Mouse (Mus musculus): ENCODE measurements around the gene Zmat5.

Zmat5 gene

GRCm38 (mm10) chr11:4704072-4704964, at the start of gene Zmat5, which contains the start of gene Uqcr10:
Gene Zmat5, plus strand, starts transcription at chr11:4704678.
Gene Uqcr10, minus strand, starts transcription at chr11:4704342.
- in situ Hi-C loops (cut with MboI, MseI) = no loop called here

- in situ Hi-C loops (cut with MboI, MseI) = loop anchor here (10.0 kb wide), 1 partner anchor 895 kb away; no protein-coding TSS in a partner anchor
These were observed 44.7 kb upstream of the Zmat5 start for GRCm38 (mm10) chr11:4659818-4660217.

GRCm38 (mm10) chr11:4660309-4661025, 44.0 kb upstream of the Zmat5 start:
- in situ Hi-C loops (cut with MboI, MseI) = no loop called here

- in situ Hi-C loops (cut with MboI, MseI) = no loop called here
These were observed 43.2 kb upstream of the Zmat5 start for GRCm38 (mm10) chr11:4661324-4661723.

- in situ Hi-C loops (cut with MboI, MseI) = no loop called here
These were observed 42.5 kb upstream of the Zmat5 start for GRCm38 (mm10) chr11:4661871-4662495.

- in situ Hi-C loops (cut with MboI, MseI) = no loop called here
These were observed 42.0 kb upstream of the Zmat5 start for GRCm38 (mm10) chr11:4662496-4662878.

GRCm38 (mm10) chr11:4671736-4672135, 32.7 kb upstream of the Zmat5 start:
- in situ Hi-C loops (cut with MboI, MseI) = no loop called here

- in situ Hi-C loops (cut with MboI, MseI) = no loop called here
These were observed 29.9 kb upstream of the Zmat5 start for GRCm38 (mm10) chr11:4674593-4674992.

GRCm38 (mm10) chr11:4675126-4675562, 29.3 kb upstream of the Zmat5 start:
- in situ Hi-C loops (cut with MboI, MseI) = no loop called here

GRCm38 (mm10) chr11:4675693-4676092, 28.8 kb upstream of the Zmat5 start:
- in situ Hi-C loops (cut with MboI, MseI) = no loop called here

- in situ Hi-C loops (cut with MboI, MseI) = no loop called here
These were observed 27.1 kb upstream of the Zmat5 start for GRCm38 (mm10) chr11:4677250-4677872.

- in situ Hi-C loops (cut with MboI, MseI) = no loop called here
These were observed 25.6 kb upstream of the Zmat5 start for GRCm38 (mm10) chr11:4678700-4679440.

- in situ Hi-C loops (cut with MboI, MseI) = no loop called here
These were observed 25.0 kb upstream of the Zmat5 start for GRCm38 (mm10) chr11:4679441-4679832.

- in situ Hi-C loops (cut with MboI, MseI) = no loop called here
These were observed 24.4 kb upstream of the Zmat5 start for GRCm38 (mm10) chr11:4680126-4680525.

GRCm38 (mm10) chr11:4683516-4683915, 21.0 kb upstream of the Zmat5 start:
- in situ Hi-C loops (cut with MboI, MseI) = no loop called here

GRCm38 (mm10) chr11:4684186-4684585, 20.3 kb upstream of the Zmat5 start:
- in situ Hi-C loops (cut with MboI, MseI) = no loop called here

GRCm38 (mm10) chr11:4685071-4685470, 19.4 kb upstream of the Zmat5 start:
- in situ Hi-C loops (cut with MboI, MseI) = no loop called here

- in situ Hi-C loops (cut with MboI, MseI) = no loop called here
These were observed 19.0 kb upstream of the Zmat5 start for GRCm38 (mm10) chr11:4685510-4685909.

GRCm38 (mm10) chr11:4687027-4687426, 17.5 kb upstream of the Zmat5 start:
- in situ Hi-C loops (cut with MboI, MseI) = no loop called here

- in situ Hi-C loops (cut with MboI, MseI) = no loop called here
These were observed 16.6 kb upstream of the Zmat5 start for GRCm38 (mm10) chr11:4687874-4688273.
